Mouse (Mus musculus) liver, adult 2 months (tissue): ENCODE data around the gene Mogs.

Source experiments
- CTCF ChIP-seq: fragments of 200-500 bp; IDR thresholded peaks from 2 replicates; pipeline ENCODE4 v1.5.1; 2011; ENCODE audit warnings: low read depth, low read length, control low read depth
- POLR2A ChIP-seq: fragments of 200-500 bp; IDR thresholded peaks from 2 replicates; pipeline ENCODE4 v1.6.1; 2011; ENCODE audit warnings: low read length, control low read depth; ENCODE audit not compliant: insufficient read depth; ENCODE audit errors: extremely low read depth

DNA sequence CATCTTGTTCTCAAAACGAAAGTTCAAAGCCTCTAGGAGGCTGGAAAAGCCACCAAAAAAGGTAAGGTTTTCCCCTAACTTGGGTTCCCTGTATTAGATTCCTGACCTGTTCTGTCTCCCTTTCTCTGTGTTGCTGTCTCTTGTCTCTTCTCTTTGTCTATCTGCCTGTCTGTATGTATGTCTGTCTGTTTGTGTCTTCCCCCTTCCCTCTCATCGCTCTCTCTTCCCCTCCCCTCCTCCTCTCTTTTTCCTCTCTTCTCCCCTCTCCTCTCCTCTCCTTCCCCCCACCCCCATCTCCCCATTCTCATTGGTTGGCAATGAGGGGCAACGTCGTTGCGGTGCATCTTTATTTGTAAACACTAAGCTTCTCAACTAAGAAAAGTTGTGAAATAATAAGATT, 10.0 kb downstream of the Mogs start, which contains the start of gene Ino80b:
- no peak for TF ChIP-seq CTCF
- no peak for TF ChIP-seq POLR2A
